Comparison of ENCODE assay signal across 9 mouse cellular contexts in genomic region chr8:13412891-13413558, GRCm38 (mm10). TPM values are rescaled to one million over a fixed set of nuclear protein-coding genes. Genes with fewer than 3 reads are reported as not detected.
DNase-seq lines count a peak whose midpoint lies in the region; ATAC-seq and TF ChIP-seq lines count a peak whose summit lies in the region.
"Had no signal": no experiment of that assay in that cellular context is flagged by ENCODE, and none has a peak within 500 bp of the region (broad histone marks: within the 10 kb centered on the region; RNA-seq: fewer than 3 reads in every experiment).

No protein-coding gene starts in this region.

- H3K27me3 ChIP-seq in kidney, embryonic 15.5 days = no peaks in the 10 kb centered on the region

- no peaks in the 10 kb centered on the region for H3K9me3 ChIP-seq in kidney, embryonic 15.5 days (replicated peaks)

- TF ChIP-seq POLR2A in embryonic fibroblast, embryonic 13.5 days (IDR thresholded peaks at IDR 0.05; ENCODE audit: low read depth, low read length) = no peak

- no peak overlapping the region for H3K4me2 ChIP-seq in kidney, embryonic 15.5 days

- H3K9ac ChIP-seq in kidney, embryonic 15.5 days = no peak overlapping the region

- ATAC-seq in kidney, embryonic 15.5 days (replicated peaks; ENCODE audit: low FRiP score) = 0 out of 2 replicates have a peak, but pooled peaks have one; percentile 47
- ATAC-seq in activated CD4-positive, CD25-positive, alpha-beta regulatory T cell, adult 4 months = no peak

- no peaks in the 10 kb centered on the region for H3K4me1 ChIP-seq in embryonic fibroblast, embryonic 13.5 days (ENCODE audit: control insufficient read depth, insufficient read depth, low read length)
- H3K4me1 ChIP-seq in kidney, embryonic 15.5 days = peaks cover 6% of the 10 kb centered on the region; the same call in 1 of the 2 replicates

- WGBS in kidney, embryonic 15.5 days = 60% methylated on average over 13 of the region's 13 CpGs

- H3K4me3 ChIP-seq in embryonic fibroblast, embryonic 13.5 days (ENCODE audit: insufficient read depth, low read length) = no peak overlapping the region
- H3K4me3 ChIP-seq in kidney, embryonic 15.5 days (replicated peaks) = no peak overlapping the region

- peak; percentile 92; the same call in 1 of the 2 replicates for TF ChIP-seq CTCF in embryonic fibroblast, embryonic 13.5 days (IDR thresholded peaks at IDR 0.05; ENCODE audit: borderline replicate concordance, insufficient read depth, low read length)

- H3K36me3 ChIP-seq in kidney, embryonic 15.5 days = no peaks in the 10 kb centered on the region

- H3K27ac ChIP-seq in embryonic fibroblast, embryonic 13.5 days (ENCODE audit: insufficient read depth, low read length) = no peak overlapping the region
- H3K27ac ChIP-seq in kidney, embryonic 15.5 days = no peak overlapping the region

- DNase-seq in 416B (ENCODE audit: low read depth) = peak; percentile 65
- peak; percentile 74 for DNase-seq in CD4-positive, CD25-positive, alpha-beta regulatory T cell, adult 2 months (ENCODE audit: low read depth, low spot score)
- DNase-seq in brain, adult 2 months (ENCODE audit: low read depth, low spot score) = peak; percentile 80
- peak; percentile 27 to 35 for DNase-seq in lung, adult 18-20 months
- DNase-seq in retina, embryonic 14.5 days (ENCODE audit: low spot score) = peak; percentile 77

RNA-seq across cellular contexts. Expression of gene Grk1, which starts 8.1 kb away (rescaled TPM):
- polyA plus RNA-seq in embryonic fibroblast, embryonic 13.5 days (2011; ENCODE audit: insufficient read length, low read depth, missing spikeins) = not detected in 2 replicates
- polyA plus RNA-seq in kidney, embryonic 15.5 days (2015; fragmentation: Nextera tagmentation; extraction: Ambion mirVana) = not detected in 2 replicates
- not detected for polyA plus RNA-seq in activated CD4-positive, CD25-positive, alpha-beta regulatory T cell, adult 4 months (2017; shearing (Covaris generic))
- polyA plus RNA-seq: stomach, embryonic 16.5 days had no signal

RNA-seq across cellular contexts. Expression of gene Atp4b, which starts 16.4 kb away (rescaled TPM):
- polyA plus RNA-seq in embryonic fibroblast, embryonic 13.5 days (2011; ENCODE audit: insufficient read length, low read depth, missing spikeins) = not detected in 2 replicates
- not detected in 2 replicates for polyA plus RNA-seq in kidney, embryonic 15.5 days (2015; fragmentation: Nextera tagmentation; extraction: Ambion mirVana)
- not detected for polyA plus RNA-seq in activated CD4-positive, CD25-positive, alpha-beta regulatory T cell, adult 4 months (2017; shearing (Covaris generic))

RNA-seq across cellular contexts. Expression of gene Tmem255b, which starts 22.0 kb away (rescaled TPM):
- polyA plus RNA-seq in embryonic fibroblast, embryonic 13.5 days (2011; ENCODE audit: insufficient read length, low read depth, missing spikeins) = not detected in 2 replicates
- 0.62 and 1.2 TPM in 2 replicates for polyA plus RNA-seq in kidney, embryonic 15.5 days (2015; fragmentation: Nextera tagmentation; extraction: Ambion mirVana)
- polyA plus RNA-seq in activated CD4-positive, CD25-positive, alpha-beta regulatory T cell, adult 4 months (2017; shearing (Covaris generic)) = not detected
